Mouse (Mus musculus) cerebellum, adult 2 months (tissue): ENCODE measurements around the gene Desi1. TPM values are rescaled to one million over a fixed set of nuclear protein-coding genes. Genes with fewer than 3 reads are reported as not detected.

Experiments
- DNase-seq, 2 experiments: peaks; one replicate each; pipeline ENCODE4 v3.0.0; 2021
- H3K27ac ChIP-seq: fragments of 200-500 bp; 2 replicates; pipeline ENCODE4 v1.5.1; 2012; ENCODE audit warnings: low read length, control low read depth, inconsistent platforms; ENCODE audit not compliant: insufficient read depth
- H3K27me3 ChIP-seq: fragments of 200-500 bp; 2 replicates; pipeline ENCODE4 v1.6.1; 2012; ENCODE audit warnings: inconsistent platforms, mild to moderate bottlenecking, low read length, moderate library complexity; ENCODE audit not compliant: control insufficient read depth, insufficient read depth
- H3K4me1 ChIP-seq: fragments of 200-500 bp; 2 replicates; pipeline ENCODE4 v1.6.1; 2011; ENCODE audit warnings: low read length; ENCODE audit not compliant: control insufficient read depth, insufficient read depth
- H3K4me3 ChIP-seq: fragments of 200-500 bp; replicated peaks from 2 replicates; pipeline ENCODE3; 2011; ENCODE audit warnings: mild to moderate bottlenecking, low read depth, low read length, control low read depth; ENCODE audit not compliant: insufficient read depth
- CTCF ChIP-seq: fragments of 200-500 bp; IDR thresholded peaks from 2 replicates; pipeline ENCODE4 v1.5.1; 2011; ENCODE audit warnings: low read depth, mild to moderate bottlenecking, control low read depth, low read length, moderate library complexity, borderline replicate concordance; ENCODE audit not compliant: insufficient read depth
- POLR2A ChIP-seq: fragments of 200-500 bp; IDR thresholded peaks from 2 replicates; pipeline ENCODE4 v1.6.1; 2011; ENCODE audit warnings: low read length, control low read depth, borderline replicate concordance; ENCODE audit not compliant: insufficient read depth
- WGBS: fragments of 180-500 bp; shearing (Covaris S2); methylation state at CpG from one replicate; pipeline ENCODE4 v1.1.7; 2018; 5-methylcytosine and 5-hydroxymethylcytosine counted together
- polyA plus RNA-seq: library from polyadenylated mRNA; depleted of rRNA; stranded (reverse); fragments of >200 nt; gene quantifications from 2 replicates; pipeline ENCODE4 v1.2.3, GENCODE M21; 2012; rRNA removed

The Desi1 gene
- polyA plus RNA-seq, 1 experiment, result 156 TPM

GRCm38 (mm10) chr15:81950716-81951115, 82.9 kb downstream of the Desi1 start:
- H3K27ac ChIP-seq, result no peak overlapping the region
- H3K4me1 ChIP-seq, result peaks cover 20% of the 10 kb centered on the region
- no peak for DNase-seq
- no peak overlapping the region for H3K4me3 ChIP-seq
- no peaks in the 10 kb centered on the region for H3K27me3 ChIP-seq
- 77% methylated on average over 5 of the region's 5 CpGs for WGBS
- TF ChIP-seq POLR2A (no peak), CTCF (no peak)

GRCm38 (mm10) chr15:81949476-81950131, 84.1 kb downstream of the Desi1 start:
- Histone ChIP-seq H3K27me3 (no peaks in the 10 kb centered on the region), H3K4me1 (peaks cover 18% of the 10 kb centered on the region), H3K4me3 (no peak overlapping the region), H3K27ac (no peak overlapping the region)
- TF ChIP-seq POLR2A (no peak), CTCF (no peak)
- 71% methylated on average over 11 of the region's 11 CpGs for WGBS
- no peak for DNase-seq

GRCm38 (mm10) chr15:81949076-81949475, 84.6 kb downstream of the Desi1 start:
- 83% methylated on average over 10 of the region's 10 CpGs for WGBS
- no peak overlapping the region for H3K4me3 ChIP-seq
- H3K27ac ChIP-seq, result no peak overlapping the region
- DNase-seq, result no peak
- peaks cover 14% of the 10 kb centered on the region; the same call in 1 of the 2 replicates for H3K4me1 ChIP-seq
- H3K27me3 ChIP-seq, result no peaks in the 10 kb centered on the region
- TF ChIP-seq POLR2A (no peak), CTCF (no peak)

GRCm38 (mm10) chr15:81943176-81943749, 90.4 kb downstream of the Desi1 start:
- no peak for TF ChIP-seq POLR2A
- no peak for TF ChIP-seq CTCF
- H3K27ac ChIP-seq, result no peak overlapping the region
- 36% methylated on average over 9 of the region's 9 CpGs for WGBS
- H3K27me3 ChIP-seq, result no peaks in the 10 kb centered on the region
- peaks cover 12% of the 10 kb centered on the region for H3K4me1 ChIP-seq
- no peak for DNase-seq
- no peak overlapping the region for H3K4me3 ChIP-seq

Other genes with a start within 250 kb of the Desi1 start
- 279 and 288 TPM in 2 replicates for gene Tef, start 231.4 kb downstream of the Desi1 start, polyA plus RNA-seq
- 36.9 and 51.5 TPM in 2 replicates for gene Tob2, start 175.1 kb downstream of the Desi1 start, polyA plus RNA-seq
- gene Phf5a, start 162.0 kb downstream of the Desi1 start, polyA plus RNA-seq, result 62.4 and 67.3 TPM in 2 replicates
- 621 and 638 TPM in 2 replicates for gene Aco2, start 161.6 kb downstream of the Desi1 start, polyA plus RNA-seq
- gene Polr3h, start 107.6 kb downstream of the Desi1 start, polyA plus RNA-seq, result 50.4 and 51.2 TPM in 2 replicates
- gene Csdc2, start 97.1 kb downstream of the Desi1 start, polyA plus RNA-seq, result 258 and 264 TPM in 2 replicates
- 249 and 289 TPM in 2 replicates for gene Pmm1, start 72.9 kb downstream of the Desi1 start, polyA plus RNA-seq
- gene 1700029P11Rik, start 53.3 kb downstream of the Desi1 start, polyA plus RNA-seq, result not detected in 2 replicates
- gene Xrcc6, start 46.0 kb downstream of the Desi1 start, polyA plus RNA-seq, result 35.9 and 37.9 TPM in 2 replicates
- 114 and 124 TPM in 2 replicates for gene Snu13, start 13.7 kb upstream of the Desi1 start, polyA plus RNA-seq
- gene 4930407I10Rik, start 25.3 kb upstream of the Desi1 start, polyA plus RNA-seq, result not detected in 2 replicates
- 0.06 and 0.13 TPM in 2 replicates for gene Mei1, start 36.1 kb upstream of the Desi1 start, polyA plus RNA-seq
- gene Ccdc134, start 94.1 kb upstream of the Desi1 start, polyA plus RNA-seq, result 15.4 and 15.5 TPM in 2 replicates
- 104 and 105 TPM in 2 replicates for gene Srebf2, start 113.3 kb upstream of the Desi1 start, polyA plus RNA-seq
- gene Shisa8, start 179.0 kb upstream of the Desi1 start, polyA plus RNA-seq, result 65.4 and 69.9 TPM in 2 replicates
- gene Tnfrsf13c, start 190.5 kb upstream of the Desi1 start, polyA plus RNA-seq, result 0.89 and 0.93 TPM in 2 replicates
- 3.2 and 3.6 TPM in 2 replicates for gene Cenpm, start 210.9 kb upstream of the Desi1 start, polyA plus RNA-seq
- gene 1500009C09Rik, start 218.5 kb upstream of the Desi1 start, polyA plus RNA-seq, result 195 and 218 TPM in 2 replicates
- gene Sept3, start 241.0 kb upstream of the Desi1 start, polyA plus RNA-seq, result 306 and 367 TPM in 2 replicates